Mouse (Mus musculus) CD4-positive, CD25-positive, alpha-beta regulatory T cell (primary cell): ENCODE results near the gene Gm21739. TPM values are rescaled to one million over a fixed set of nuclear protein-coding genes. Genes with fewer than 3 reads are reported as not detected.

Experiments used
- polyA plus RNA-seq: library from polyadenylated mRNA; unstranded; fragments of 100-300 nt; shearing (Covaris generic); gene quantifications from one replicate; pipeline ENCODE4 v1.2.1, GENCODE M21; 2017

The Gm21739 gene
- polyA plus RNA-seq = not detected

DNA sequence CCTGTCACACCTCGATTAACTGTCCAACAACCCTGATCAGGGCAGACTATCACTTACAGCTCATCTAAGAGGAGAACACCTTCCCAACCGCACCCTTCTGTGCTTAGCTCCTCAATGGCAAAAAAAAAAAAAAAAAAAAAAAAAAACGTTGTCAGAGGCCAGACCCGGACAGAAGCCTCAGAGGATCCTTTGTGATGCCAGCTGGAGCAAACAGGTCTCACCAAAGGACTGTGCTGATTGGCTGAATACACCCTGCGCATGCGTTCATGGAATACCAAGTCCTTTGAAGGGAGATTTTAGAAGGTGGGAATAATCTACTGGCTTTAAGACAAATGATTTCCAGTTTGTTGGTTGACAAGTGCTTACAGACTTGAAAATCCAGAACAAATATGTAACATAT, at the start of gene Gm21739:
Gene Gm21739, minus strand, starts transcription at position 101 of the 400 bp plus-strand sequence.

